In genomic region chr19:58396604-58396984, GRCm38 (mm10) we compare ENCODE assay signal across 10 mouse cellular contexts. TPM values are rescaled to one million over a fixed set of nuclear protein-coding genes. Genes with fewer than 3 reads are reported as not detected.
DNase-seq lines count a peak whose midpoint lies in the region; ATAC-seq and TF ChIP-seq lines count a peak whose summit lies in the region.
"Had no signal": no experiment of that assay in that cellular context is flagged by ENCODE, and none has a peak within 500 bp of the region (broad histone marks: within the 10 kb centered on the region; RNA-seq: fewer than 3 reads in every experiment).

No protein-coding gene starts in this region.

- peak overlapping the region; percentile 45 for H3K27ac ChIP-seq in heart, embryonic 10.5 days
- no peak overlapping the region for H3K27ac ChIP-seq in heart, embryonic 11.5 days (ENCODE audit: low read depth, low read length)
- peak overlapping the region; percentile 84 for H3K27ac ChIP-seq in hindbrain, embryonic 12.5 days
- H3K27ac ChIP-seq in kidney, postnatal 0 days: peak overlapping the region; percentile 65; the same call in 1 of the 2 replicates
- H3K27ac ChIP-seq in liver, postnatal 0 days (ENCODE audit: low read depth): peak overlapping the region; percentile 94
- H3K27ac ChIP-seq: left cerebral cortex, adult 2 months had no signal

- no peak overlapping the region for H3K9ac ChIP-seq in heart, embryonic 11.5 days (ENCODE audit: low read depth, low read length)
- no peak overlapping the region for H3K9ac ChIP-seq in hindbrain, embryonic 12.5 days
- H3K9ac ChIP-seq in kidney, postnatal 0 days (ENCODE audit: low read depth, low read length): no peak overlapping the region
- H3K9ac ChIP-seq in liver, postnatal 0 days (replicated peaks): no peak overlapping the region

- H3K27me3 ChIP-seq in heart, embryonic 10.5 days (ENCODE audit: insufficient read depth, poor library complexity, severe bottlenecking): no peaks in the 10 kb centered on the region
- no peaks in the 10 kb centered on the region for H3K27me3 ChIP-seq in heart, embryonic 11.5 days (ENCODE audit: control insufficient read depth, insufficient read depth, low read length)
- no peaks in the 10 kb centered on the region for H3K27me3 ChIP-seq in hindbrain, embryonic 12.5 days
- no peaks in the 10 kb centered on the region for H3K27me3 ChIP-seq in kidney, postnatal 0 days (ENCODE audit: insufficient read depth, low read length)
- no peaks in the 10 kb centered on the region for H3K27me3 ChIP-seq in liver, postnatal 0 days (ENCODE audit: insufficient read depth, low read length)

- 0 out of 2 replicates have a peak, but pooled peaks cover 6% of the 10 kb centered on the region for H3K4me1 ChIP-seq in heart, embryonic 10.5 days
- 0 out of 2 replicates have a peak, but pooled peaks cover 6% of the 10 kb centered on the region for H3K4me1 ChIP-seq in heart, embryonic 11.5 days (ENCODE audit: control insufficient read depth, insufficient read depth, low read length)
- peaks cover 33% of the 10 kb centered on the region for H3K4me1 ChIP-seq in hindbrain, embryonic 12.5 days
- H3K4me1 ChIP-seq in kidney, postnatal 0 days (replicated peaks; ENCODE audit: insufficient read depth, low read length): peaks cover 9% of the 10 kb centered on the region
- peaks cover 14% of the 10 kb centered on the region for H3K4me1 ChIP-seq in liver, postnatal 0 days (ENCODE audit: insufficient read depth)

- H3K4me2 ChIP-seq in heart, embryonic 11.5 days: no peak overlapping the region
- peak overlapping the region; percentile 34; the same call in 1 of the 2 replicates for H3K4me2 ChIP-seq in hindbrain, embryonic 12.5 days (replicated peaks)
- no peak overlapping the region for H3K4me2 ChIP-seq in kidney, postnatal 0 days (ENCODE audit: low read length)
- H3K4me2 ChIP-seq in liver, postnatal 0 days (ENCODE audit: low read depth, low read length): peak overlapping the region; percentile 52

- no peak for TF ChIP-seq CTCF in kidney, postnatal 0 days (IDR thresholded peaks at IDR 0.05; ENCODE audit: low read depth)
- no peak for TF ChIP-seq CTCF in liver, postnatal 0 days (IDR thresholded peaks at IDR 0.05; ENCODE audit: low read depth)

- no peaks in the 10 kb centered on the region for H3K9me3 ChIP-seq in heart, embryonic 10.5 days
- H3K9me3 ChIP-seq in heart, embryonic 11.5 days (replicated peaks; ENCODE audit: control insufficient read depth, low read length): no peaks in the 10 kb centered on the region
- no peaks in the 10 kb centered on the region for H3K9me3 ChIP-seq in hindbrain, embryonic 12.5 days (replicated peaks)
- H3K9me3 ChIP-seq in kidney, postnatal 0 days (replicated peaks; ENCODE audit: low read length): no peaks in the 10 kb centered on the region
- no peaks in the 10 kb centered on the region for H3K9me3 ChIP-seq in liver, postnatal 0 days (ENCODE audit: low read length)

- H3K4me3 ChIP-seq in heart, embryonic 10.5 days: no peak overlapping the region
- no peak overlapping the region for H3K4me3 ChIP-seq in heart, embryonic 11.5 days (ENCODE audit: low read depth, low read length)
- no peak overlapping the region for H3K4me3 ChIP-seq in hindbrain, embryonic 12.5 days
- no peak overlapping the region for H3K4me3 ChIP-seq in kidney, postnatal 0 days (replicated peaks; ENCODE audit: low read depth, low read length)
- H3K4me3 ChIP-seq in liver, postnatal 0 days (ENCODE audit: low read depth, low read length): no peak overlapping the region
- H3K4me3 ChIP-seq: left cerebral cortex, adult 2 months had no signal

- ATAC-seq in heart, embryonic 11.5 days (replicated peaks; ENCODE audit: insufficient number of reproducible peaks, low FRiP score, low TSS enrichment): no peak
- ATAC-seq in hindbrain, embryonic 12.5 days (ENCODE audit: low FRiP score): peak; percentile 59
- peak; percentile 81 for ATAC-seq in kidney, postnatal 0 days (replicated peaks; ENCODE audit: low FRiP score, low read depth)
- ATAC-seq in liver, postnatal 0 days: peak; percentile 39
- ATAC-seq in erythroblast, adult 5-6 weeks (replicated peaks; ENCODE audit: low FRiP score, poor library complexity, severe bottlenecking): no peak

- H3K36me3 ChIP-seq in heart, embryonic 10.5 days: no peaks in the 10 kb centered on the region
- H3K36me3 ChIP-seq in heart, embryonic 11.5 days (ENCODE audit: control insufficient read depth, insufficient read depth, low read length): no peaks in the 10 kb centered on the region
- H3K36me3 ChIP-seq in hindbrain, embryonic 12.5 days: no peaks in the 10 kb centered on the region
- H3K36me3 ChIP-seq in kidney, postnatal 0 days (ENCODE audit: insufficient read depth, low read length): no peaks in the 10 kb centered on the region
- no peaks in the 10 kb centered on the region for H3K36me3 ChIP-seq in liver, postnatal 0 days (replicated peaks; ENCODE audit: insufficient read depth, low read length)

- no peak for DNase-seq in heart, embryonic 10.5 days (ENCODE audit: low spot score)
- peak; percentile 24 for DNase-seq in kidney, postnatal 0 days (ENCODE audit: low spot score)
- DNase-seq in liver, postnatal 0 days: no peak
- no peak for DNase-seq in cerebellum, adult 11 months
- DNase-seq in adipocyte (ENCODE audit: low spot score): no peak
- DNase-seq: right cerebral cortex, postnatal 4 days had no signal

- no peak for TF ChIP-seq EP300 in liver, postnatal 0 days (IDR thresholded peaks at IDR 0.05; ENCODE audit: low read depth)

- 92% methylated on average over 4 of the region's 4 CpGs for WGBS in heart, embryonic 10.5 days
- WGBS in heart, embryonic 11.5 days (ENCODE audit: insufficient replicate concordance): 84% methylated on average over 4 of the region's 4 CpGs
- 72% methylated on average over 4 of the region's 4 CpGs for WGBS in hindbrain, embryonic 12.5 days
- WGBS in kidney, postnatal 0 days: 26% methylated on average over 4 of the region's 4 CpGs
- WGBS in liver, postnatal 0 days (ENCODE audit: insufficient replicate concordance): 49% methylated on average over 4 of the region's 4 CpGs

RNA-seq across cellular contexts. Expression of gene Gfra1, which starts 59.1 kb away (rescaled TPM):
- polyA plus RNA-seq in heart, embryonic 10.5 days (2016; fragmentation: Nextera tagmentation; extraction: Ambion mirVana): 2.1 and 6.0 TPM in 2 replicates
- polyA plus RNA-seq in heart, embryonic 11.5 days (2014; fragmentation: Nextera tagmentation; extraction: Ambion mirVana): 3.8 and 4.3 TPM in 2 replicates
- polyA plus RNA-seq in hindbrain, embryonic 12.5 days (2016; fragmentation: Nextera tagmentation; extraction: Ambion mirVana): 59.8 and 65.1 TPM in 2 replicates
- 55.3 and 56.4 TPM in 2 replicates for polyA plus RNA-seq in kidney, postnatal 0 days (2015; fragmentation: Nextera tagmentation; extraction: Ambion mirVana)
- polyA plus RNA-seq in liver, postnatal 0 days (2015; fragmentation: Nextera tagmentation; extraction: Ambion mirVana): 8.4 and 8.8 TPM in 2 replicates
- total RNA-seq in erythroblast, adult 5-6 weeks (2015; ENCODE audit: low replicate concordance): 0.42 TPM in 1 of 2 replicates, not detected in the other
- 0.28 TPM in 1 of 2 replicates, not detected in the other for total RNA-seq in erythroblast, adult 5-6 weeks (2017; ENCODE audit: low replicate concordance)

Comparison
In these comparisons a context has a peak if more than half of its experiments do, and no peak if none do; other contexts are left out.
1. ATAC-seq: peak in hindbrain, embryonic 12.5 days (single experiment), kidney, postnatal 0 days (single experiment) and liver, postnatal 0 days (single experiment); none in heart, embryonic 11.5 days (single experiment) and erythroblast, adult 5-6 weeks (single experiment).
2. H3K4me2 ChIP-seq: peak in hindbrain, embryonic 12.5 days (single experiment) and liver, postnatal 0 days (single experiment); none in heart, embryonic 11.5 days (single experiment) and kidney, postnatal 0 days (single experiment).